Mouse (Mus musculus) midbrain, embryonic 12.5 days (tissue): Measurements from ENCODE around the gene Cyp2d22. TPM values are rescaled to one million over a fixed set of nuclear protein-coding genes. Genes with fewer than 3 reads are reported as not detected.
"Not testable (repeated sequence)": the region's sequence is repeated elsewhere in the genome, so short reads cannot be mapped to it uniquely, and the experiment has no call there.

ENCODE experiments used
- ATAC-seq: fragments of 200-750 bp; cut with Nextera tagmentation; 2 replicates; pipeline ENCODE4 v1.8.0; 2017; ENCODE audit warnings: low read depth, moderate TSS enrichment, moderate library complexity; ENCODE audit not compliant: low FRiP score
- H3K27ac ChIP-seq: fragments of 300-500 bp; sonication (generic); replicated peaks from 2 replicates; pipeline ENCODE4 v1.5.1; 2016; ENCODE audit warnings: mild to moderate bottlenecking
- H3K27me3 ChIP-seq: fragments of 300-500 bp; sonication (generic); 2 replicates; pipeline ENCODE4 v1.6.1; 2016; ENCODE audit warnings: mild to moderate bottlenecking
- H3K36me3 ChIP-seq: fragments of 300-500 bp; sonication (generic); 2 replicates; pipeline ENCODE4 v1.6.1; 2016
- H3K4me1 ChIP-seq: fragments of 300-500 bp; sonication (generic); 2 replicates; pipeline ENCODE4 v1.6.1; 2016
- H3K4me2 ChIP-seq: fragments of 300-500 bp; sonication (generic); replicated peaks from 2 replicates; pipeline ENCODE4 v1.6.1; 2016; ENCODE audit warnings: mild to moderate bottlenecking, moderate library complexity
- H3K4me3 ChIP-seq: fragments of 300-500 bp; sonication (generic); 2 replicates; pipeline ENCODE4 v1.5.1; 2016; ENCODE audit warnings: mild to moderate bottlenecking
- H3K9ac ChIP-seq: fragments of 300-500 bp; sonication (generic); replicated peaks from 2 replicates; pipeline ENCODE4 v1.6.1; 2016; ENCODE audit warnings: mild to moderate bottlenecking, moderate library complexity
- H3K9me3 ChIP-seq: fragments of 300-500 bp; sonication (generic); 2 replicates; pipeline ENCODE4 v1.6.1; 2016; ENCODE audit warnings: mild to moderate bottlenecking
- WGBS: fragments of 180-500 bp; shearing (Covaris S2); methylation state at CpG from one replicate; pipeline ENCODE4 v1.1.7; 2016; 5-methylcytosine and 5-hydroxymethylcytosine counted together
- polyA plus RNA-seq: library from polyadenylated mRNA; unstranded; fragments of >200 nt; fragmentation: Nextera tagmentation; extraction: Ambion mirVana; gene quantifications from 2 replicates; pipeline ENCODE4 v1.2.1, GENCODE M21; 2016

The Cyp2d22 gene
- polyA plus RNA-seq, 1 experiment from 2014 or later = 2.3 TPM

DNA sequence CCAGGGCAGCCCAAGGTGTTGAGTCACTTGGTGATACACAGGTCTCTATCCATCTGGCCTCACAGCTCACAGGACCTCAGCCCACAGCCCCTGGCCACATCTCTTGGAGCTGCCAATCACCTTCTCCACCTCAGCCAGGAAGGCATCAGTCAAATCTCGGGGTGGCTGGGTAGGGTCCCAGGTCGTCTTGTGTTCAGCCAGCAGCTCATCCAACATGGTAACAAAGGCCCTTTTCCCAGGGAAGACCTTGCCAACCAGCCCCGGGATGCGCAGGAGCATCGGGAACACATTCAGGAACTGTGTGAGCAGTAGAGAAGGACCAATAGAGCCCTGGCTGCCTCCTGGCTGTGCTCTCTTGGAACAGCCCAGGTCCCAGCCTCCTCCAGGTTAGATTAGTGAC is 7.1 kb downstream of the Cyp2d22 start:
- Histone ChIP-seq H3K27me3 (0 out of 2 replicates have a peak, but pooled peaks cover 5% of the 10 kb centered on the region), H3K9ac (no peak overlapping the region), H3K36me3 (no peaks in the 10 kb centered on the region), H3K4me2 (no peak overlapping the region), H3K4me3 (no peak overlapping the region), H3K9me3 (no peaks in the 10 kb centered on the region), H3K4me1 (peaks cover 7% of the 10 kb centered on the region), H3K27ac (no peak overlapping the region)
- ATAC-seq = no peak
- WGBS = 86% methylated on average over 5 of the region's 5 CpGs

DNA sequence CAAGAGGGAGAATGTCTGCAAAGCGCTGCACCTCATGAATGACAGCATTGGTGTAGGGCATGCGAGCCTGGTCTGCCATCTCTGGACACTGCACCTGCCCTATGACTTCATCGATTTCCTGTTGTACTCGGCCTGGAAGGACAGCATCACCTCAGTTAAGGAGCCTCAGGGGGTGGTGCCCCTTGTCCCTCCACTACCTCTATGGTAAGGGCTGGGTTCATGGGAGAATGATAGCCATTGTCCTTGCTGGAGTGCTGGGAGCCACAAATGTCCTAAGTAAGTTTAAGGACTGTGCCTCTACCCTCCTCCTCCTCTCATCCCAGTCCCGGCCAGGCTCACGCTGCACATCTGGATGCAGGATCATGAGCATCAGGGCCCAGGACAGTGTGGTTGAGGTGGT is 7.6 kb downstream of the Cyp2d22 start:
- H3K9ac ChIP-seq = no peak overlapping the region
- H3K9me3 ChIP-seq = no peaks in the 10 kb centered on the region
- no peak overlapping the region for H3K4me3 ChIP-seq
- H3K4me1 ChIP-seq = peaks cover 7% of the 10 kb centered on the region
- WGBS = 96% methylated on average over 6 of the region's 6 CpGs
- H3K27me3 ChIP-seq = no peaks in the 10 kb centered on the region
- no peak overlapping the region for H3K27ac ChIP-seq
- H3K4me2 ChIP-seq = no peak overlapping the region
- ATAC-seq = no peak
- H3K36me3 ChIP-seq = no peaks in the 10 kb centered on the region

GRCm38 (mm10) chr15:82368851-82369250 is 11.2 kb downstream of the Cyp2d22 start:
- no peak overlapping the region for H3K4me3 ChIP-seq
- no peaks in the 10 kb centered on the region for H3K27me3 ChIP-seq
- H3K27ac ChIP-seq = no peak overlapping the region
- WGBS = 78% methylated on average over 1 of the region's 1 CpGs
- H3K4me2 ChIP-seq = no peak overlapping the region
- no peak for ATAC-seq
- H3K36me3 ChIP-seq = no peaks in the 10 kb centered on the region
- H3K9ac ChIP-seq = no peak overlapping the region
- no peaks in the 10 kb centered on the region for H3K9me3 ChIP-seq
- no peaks in the 10 kb centered on the region for H3K4me1 ChIP-seq

- Histone ChIP-seq H3K36me3 (no peaks in the 10 kb centered on the region), H3K4me3 (no peak overlapping the region), H3K27me3 (no peaks in the 10 kb centered on the region), H3K4me1 (no peaks in the 10 kb centered on the region), H3K27ac (no peak overlapping the region), H3K9ac (no peak overlapping the region), H3K4me2 (no peak overlapping the region), H3K9me3 (no peaks in the 10 kb centered on the region)
- no peak for ATAC-seq
- 96% methylated on average over 4 of the region's 4 CpGs for WGBS
These were observed 11.9 kb downstream of the Cyp2d22 start for GRCm38 (mm10) chr15:82368146-82368545.

DNA sequence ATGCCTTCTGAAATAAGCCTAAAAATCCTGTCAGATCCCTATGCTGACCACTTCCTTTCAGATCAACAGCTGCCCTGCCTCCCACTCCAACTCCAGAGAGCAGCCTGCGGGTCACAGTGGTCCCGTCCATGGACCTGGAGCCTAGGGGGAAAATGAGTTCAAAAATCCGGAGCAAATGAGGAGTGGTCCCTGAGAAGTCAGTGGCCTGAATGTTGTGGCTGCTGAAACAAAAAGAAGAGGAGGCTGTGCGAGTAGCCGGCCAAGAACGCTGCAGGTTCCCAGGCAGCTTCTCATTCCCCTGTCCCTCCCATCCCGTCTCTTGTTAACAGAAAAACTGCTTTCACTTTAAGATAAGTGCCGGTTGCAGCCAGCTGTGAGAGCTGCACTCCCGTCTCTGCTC is 15.5 kb downstream of the Cyp2d22 start:
- H3K4me2 ChIP-seq, H3K27me3 ChIP-seq, H3K36me3 ChIP-seq, H3K4me1 ChIP-seq, ATAC-seq, H3K9me3 ChIP-seq, H3K4me3 ChIP-seq, H3K27ac ChIP-seq, H3K9ac ChIP-seq: not testable (repeated sequence)
- 13% methylated on average over 7 of the region's 9 CpGs for WGBS

GRCm38 (mm10) chr15:82363801-82364200 is 16.3 kb downstream of the Cyp2d22 start:
- not testable (repeated sequence) for H3K4me1 ChIP-seq, H3K9ac ChIP-seq, H3K4me3 ChIP-seq, H3K9me3 ChIP-seq, H3K27me3 ChIP-seq, ATAC-seq, H3K4me2 ChIP-seq, H3K36me3 ChIP-seq, H3K27ac ChIP-seq
- 77% methylated on average over 11 of the region's 12 CpGs for WGBS

DNA sequence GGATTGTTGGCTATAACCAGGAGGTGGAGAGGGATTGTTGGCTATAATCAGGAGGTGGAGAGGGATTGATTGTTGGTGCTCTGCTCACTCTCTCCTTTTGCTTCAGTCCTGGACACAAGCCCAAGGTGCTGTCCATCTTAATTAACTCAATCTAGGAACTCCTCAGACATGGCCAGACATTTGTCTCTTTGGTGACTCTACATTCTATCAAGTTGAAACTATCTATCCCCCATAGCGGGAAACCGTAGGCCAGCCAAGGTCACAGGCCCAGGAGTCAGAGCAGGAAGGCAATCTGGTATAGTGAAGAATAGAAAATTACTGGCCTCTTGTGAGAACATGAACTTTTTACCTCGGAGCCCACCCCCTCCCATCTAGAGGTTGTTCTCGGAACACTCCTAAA is 17.8 kb downstream of the Cyp2d22 start:
- Histone ChIP-seq H3K9ac (no peak overlapping the region), H3K36me3 (no peaks in the 10 kb centered on the region), H3K4me2 (no peak overlapping the region), H3K9me3 (no peaks in the 10 kb centered on the region), H3K27ac (no peak overlapping the region), H3K27me3 (no peaks in the 10 kb centered on the region), H3K4me3 (no peak overlapping the region), H3K4me1 (no peaks in the 10 kb centered on the region)
- ATAC-seq = no peak
- 95% methylated on average over 4 of the region's 4 CpGs for WGBS

DNA sequence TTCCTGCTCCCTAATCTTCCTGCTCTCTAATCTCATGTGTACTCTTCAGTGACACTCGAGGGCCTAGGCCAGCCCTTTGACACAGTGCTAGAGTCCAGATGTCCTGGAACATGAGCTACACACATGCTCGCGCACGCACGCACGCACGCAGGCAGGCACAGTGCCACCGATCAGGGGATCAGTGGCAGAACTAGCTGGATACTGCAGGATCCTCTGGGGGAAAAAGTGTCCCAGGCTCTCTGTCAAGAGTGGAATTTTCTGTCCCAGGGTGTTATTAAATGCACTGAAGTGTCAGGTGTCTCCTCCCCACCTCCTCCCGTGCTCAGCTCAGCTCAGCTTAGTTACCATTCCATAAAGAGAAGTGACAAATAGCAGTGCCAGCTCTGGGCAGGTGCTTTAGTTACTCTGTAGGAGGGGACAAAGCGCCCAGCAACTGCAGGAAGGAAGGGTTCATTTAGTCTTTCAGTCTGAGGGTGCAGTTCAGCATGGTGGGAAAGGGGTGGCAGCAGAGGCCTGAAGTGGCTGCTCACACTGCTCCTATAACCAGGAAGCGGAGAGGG is 18.5 kb downstream of the Cyp2d22 start:
- no peaks in the 10 kb centered on the region for H3K36me3 ChIP-seq
- no peak overlapping the region for H3K9ac ChIP-seq
- no peak overlapping the region for H3K4me3 ChIP-seq
- H3K9me3 ChIP-seq = no peaks in the 10 kb centered on the region
- H3K4me1 ChIP-seq = no peaks in the 10 kb centered on the region
- H3K4me2 ChIP-seq = no peak overlapping the region
- H3K27ac ChIP-seq = no peak overlapping the region
- ATAC-seq = no peak
- no peaks in the 10 kb centered on the region for H3K27me3 ChIP-seq
- 75% methylated on average over 11 of the region's 11 CpGs for WGBS

GRCm38 (mm10) chr15:82358431-82359260 is 21.4 kb downstream of the Cyp2d22 start:
- H3K9me3 ChIP-seq = no peaks in the 10 kb centered on the region

DNA sequence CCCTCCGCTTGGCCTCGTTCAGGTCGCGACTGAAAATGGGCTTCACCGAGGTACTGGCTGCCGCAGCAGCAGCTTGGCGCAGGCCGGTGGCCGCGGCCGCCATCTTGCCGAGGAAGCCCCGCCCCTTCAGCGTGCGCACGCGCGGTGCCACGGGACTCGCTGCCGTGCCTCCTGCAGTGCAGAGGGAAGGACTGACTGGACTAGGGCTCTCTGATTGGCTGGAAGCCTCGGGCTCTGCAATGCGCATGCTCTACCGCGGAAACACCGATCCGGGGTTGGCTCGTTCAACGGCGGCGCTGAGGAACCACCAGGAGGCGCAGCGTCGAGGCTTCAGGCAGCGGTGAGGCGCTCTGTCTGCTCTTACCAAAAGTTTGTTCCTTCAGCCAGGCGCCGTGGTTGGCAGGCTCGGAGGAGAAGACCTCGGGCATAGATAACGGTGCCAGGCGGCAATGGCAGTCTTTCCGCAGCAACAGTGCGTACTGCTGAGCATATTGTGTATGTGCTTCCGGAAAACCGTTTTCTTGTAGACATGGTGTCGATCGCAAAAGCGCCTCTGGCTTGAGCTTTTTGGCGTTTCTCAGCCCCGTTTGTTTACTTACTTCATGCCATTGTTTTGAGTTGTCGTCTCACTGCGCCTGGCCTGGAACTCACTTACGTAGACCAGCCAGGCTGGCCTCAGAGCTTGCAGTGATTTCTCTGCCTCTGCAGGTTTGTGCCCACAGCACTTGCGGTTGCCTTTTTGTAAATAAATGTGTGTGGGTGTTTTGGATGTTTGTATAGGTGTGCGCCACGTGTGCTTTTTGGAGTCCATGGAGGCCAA is 25.7 kb downstream of the Cyp2d22 start, which contains the start of gene Ndufa6:
TSS of gene Ndufa6 (minus strand) at position 197 of the 820 bp plus-strand sequence.
- H3K36me3 ChIP-seq = peaks cover 18% of the 10 kb centered on the region
- peaks cover 21% of the 10 kb centered on the region for H3K4me1 ChIP-seq
- peak within 1 kb of the TSS; percentile 86 for H3K9ac ChIP-seq
- no peaks in the 10 kb centered on the region for H3K27me3 ChIP-seq
- peak within 1 kb of the TSS; percentile 84 for H3K4me3 ChIP-seq
- WGBS = 2% methylated on average over 57 of the region's 57 CpGs
- H3K27ac ChIP-seq = peak within 1 kb of the TSS; percentile 83
- H3K9me3 ChIP-seq = no peaks in the 10 kb centered on the region
- peak within 1 kb of the TSS; percentile 72 for H3K4me2 ChIP-seq
- peak; percentile 99 for ATAC-seq

More at GRCm38 (mm10) chr15:82358431-82359260, 21.4 kb downstream of the Cyp2d22 start:
- no peak overlapping the region; the same call in 1 of the 2 replicates for H3K9ac ChIP-seq
- H3K4me1 ChIP-seq = peaks cover 6% of the 10 kb centered on the region; the same call in 1 of the 2 replicates
- no peaks in the 10 kb centered on the region for H3K36me3 ChIP-seq
- H3K4me3 ChIP-seq = no peak overlapping the region
- 70% methylated on average over 22 of the region's 22 CpGs for WGBS
- ATAC-seq = no peak
- H3K27me3 ChIP-seq = no peaks in the 10 kb centered on the region
- H3K4me2 ChIP-seq = no peak overlapping the region
- H3K27ac ChIP-seq = no peak overlapping the region

- Histone ChIP-seq H3K9me3 (no peaks in the 10 kb centered on the region), H3K9ac (peak overlapping the region; percentile 86)
These were observed 26.3 kb downstream of the Cyp2d22 start for GRCm38 (mm10) chr15:82353745-82354113.

More at GRCm38 (mm10) chr15:82353745-82354113, 26.3 kb downstream of the Cyp2d22 start:
- peak overlapping the region; percentile 84 for H3K4me3 ChIP-seq
- peaks cover 24% of the 10 kb centered on the region for H3K36me3 ChIP-seq
- peaks cover 21% of the 10 kb centered on the region for H3K4me1 ChIP-seq
- peak overlapping the region; percentile 83 for H3K27ac ChIP-seq
- no peaks in the 10 kb centered on the region for H3K27me3 ChIP-seq
- WGBS = under 1% methylated on average over 23 of the region's 23 CpGs
- ATAC-seq = peak; percentile 72
- H3K4me2 ChIP-seq = peak overlapping the region; percentile 72
